Mouse (Mus musculus) erythroblast, embryonic 14.5 days (primary cell): ENCODE data around the gene Elmod3. TPM values are rescaled to one million over a fixed set of nuclear protein-coding genes. Genes with fewer than 3 reads are reported as not detected.

Experiments used
- H3K27me3 ChIP-seq: 2 replicates; pipeline ENCODE4 v1.6.1; 2012; ENCODE audit warnings: inconsistent platforms; ENCODE audit not compliant: control insufficient read depth
- H3K36me3 ChIP-seq: 2 replicates; pipeline ENCODE4 v1.6.1; 2012; ENCODE audit warnings: mild to moderate bottlenecking, inconsistent platforms; ENCODE audit not compliant: control insufficient read depth
- H3K4me1 ChIP-seq: 2 replicates; pipeline ENCODE4 v1.6.1; 2012; ENCODE audit warnings: inconsistent platforms; ENCODE audit not compliant: control insufficient read depth
- H3K4me3 ChIP-seq: replicated peaks from 2 replicates; pipeline ENCODE3; 2012; ENCODE audit warnings: moderate library complexity, mild to moderate bottlenecking, inconsistent platforms
- H3K9me3 ChIP-seq: 2 replicates; pipeline ENCODE4 v1.6.1; 2012; ENCODE audit warnings: low read length, inconsistent platforms, mixed read lengths; ENCODE audit not compliant: control insufficient read depth
- GATA1 ChIP-seq: IDR thresholded peaks from 2 replicates; pipeline ENCODE4 v1.6.1; 2012; ENCODE audit warnings: low read length, inconsistent platforms, mixed read lengths
- TAL1 ChIP-seq: IDR thresholded peaks from 3 replicates; pipeline ENCODE4 v1.6.1; 2012; ENCODE audit warnings: low read length, inconsistent platforms, mixed read lengths
- polyA plus RNA-seq: library from polyadenylated mRNA; stranded (reverse); fragments of >175 nt; gene quantifications from 2 replicates; pipeline ENCODE4 v1.2.3, GENCODE M21; 2012

Gene Elmod3
- polyA plus RNA-seq, 1 experiment = 0.15 TPM

- TF ChIP-seq TAL1 = no peak
- TF ChIP-seq GATA1 = no peak
- H3K27me3 ChIP-seq = no peaks in the 10 kb centered on the region
- H3K9me3 ChIP-seq = no peaks in the 10 kb centered on the region
- H3K36me3 ChIP-seq = peaks cover 1% of the 10 kb centered on the region; the same call in 1 of the 2 replicates
- H3K4me3 ChIP-seq = no peak overlapping the region
- peaks cover 5% of the 10 kb centered on the region; the same call in 1 of the 2 replicates for H3K4me1 ChIP-seq
Measured at GRCm38 (mm10) chr6:72631700-72632099, 33.5 kb upstream of the Elmod3 start.

- Histone ChIP-seq H3K4me3 (no peak overlapping the region), H3K9me3 (no peaks in the 10 kb centered on the region), H3K27me3 (no peaks in the 10 kb centered on the region), H3K4me1 (peaks cover 4% of the 10 kb centered on the region; the same call in 1 of the 2 replicates), H3K36me3 (peaks cover 4% of the 10 kb centered on the region; the same call in 1 of the 2 replicates)
- TF ChIP-seq GATA1 (no peak), TAL1 (no peak)
Measured at GRCm38 (mm10) chr6:72630961-72631360, 32.7 kb upstream of the Elmod3 start.

- Histone ChIP-seq H3K9me3 (no peaks in the 10 kb centered on the region), H3K27me3 (no peaks in the 10 kb centered on the region), H3K4me3 (no peak overlapping the region), H3K4me1 (peaks cover 4% of the 10 kb centered on the region; the same call in 1 of the 2 replicates), H3K36me3 (peaks cover 4% of the 10 kb centered on the region; the same call in 1 of the 2 replicates)
- TF ChIP-seq GATA1 = no peak
- no peak for TF ChIP-seq TAL1
Measured at GRCm38 (mm10) chr6:72630370-72630769, 32.2 kb upstream of the Elmod3 start.

- H3K36me3 ChIP-seq = peaks cover 4% of the 10 kb centered on the region; the same call in 1 of the 2 replicates
- no peaks in the 10 kb centered on the region for H3K27me3 ChIP-seq
- no peak overlapping the region for H3K4me3 ChIP-seq
- TF ChIP-seq TAL1 = no peak
- no peak for TF ChIP-seq GATA1
- H3K9me3 ChIP-seq = no peaks in the 10 kb centered on the region
- H3K4me1 ChIP-seq = peaks cover 2% of the 10 kb centered on the region
Measured at GRCm38 (mm10) chr6:72627276-72627675, 29.1 kb upstream of the Elmod3 start.

DNA sequence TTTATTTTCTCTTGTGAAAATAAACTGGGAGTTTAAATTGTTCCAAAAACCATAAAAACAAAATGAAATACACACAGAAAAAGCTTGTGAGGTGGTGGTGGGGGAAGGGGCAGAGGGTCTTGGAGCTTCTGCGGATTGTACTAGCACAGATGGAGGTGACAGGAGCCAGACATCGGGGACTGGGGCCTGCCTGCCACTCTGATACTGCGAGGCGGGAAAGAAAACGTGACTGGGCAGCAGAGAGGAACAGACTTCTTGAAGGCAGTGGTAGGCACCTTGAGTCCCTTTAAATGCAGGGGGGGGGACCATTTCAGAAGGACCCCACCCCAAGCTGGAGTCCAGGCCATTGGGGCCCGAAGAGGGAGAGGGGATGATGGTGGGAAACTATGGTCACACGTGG is 28.2 kb upstream of the Elmod3 start:
- Histone ChIP-seq H3K4me3 (no peak overlapping the region), H3K36me3 (peaks cover 4% of the 10 kb centered on the region; the same call in 1 of the 2 replicates), H3K27me3 (no peaks in the 10 kb centered on the region), H3K9me3 (no peaks in the 10 kb centered on the region), H3K4me1 (peaks cover 2% of the 10 kb centered on the region)
- no peak for TF ChIP-seq GATA1
- TF ChIP-seq TAL1 = no peak

GRCm38 (mm10) chr6:72623661-72624402 is 25.6 kb upstream of the Elmod3 start:
- H3K9me3 ChIP-seq = no peaks in the 10 kb centered on the region
- H3K4me1 ChIP-seq = peaks cover 6% of the 10 kb centered on the region
- TF ChIP-seq GATA1 = no peak
- TF ChIP-seq TAL1 = no peak
- H3K27me3 ChIP-seq = 0 out of 2 replicates have a peak, but pooled peaks cover 2% of the 10 kb centered on the region
- peaks cover 4% of the 10 kb centered on the region; the same call in 1 of the 2 replicates for H3K36me3 ChIP-seq
- H3K4me3 ChIP-seq = no peak overlapping the region

DNA sequence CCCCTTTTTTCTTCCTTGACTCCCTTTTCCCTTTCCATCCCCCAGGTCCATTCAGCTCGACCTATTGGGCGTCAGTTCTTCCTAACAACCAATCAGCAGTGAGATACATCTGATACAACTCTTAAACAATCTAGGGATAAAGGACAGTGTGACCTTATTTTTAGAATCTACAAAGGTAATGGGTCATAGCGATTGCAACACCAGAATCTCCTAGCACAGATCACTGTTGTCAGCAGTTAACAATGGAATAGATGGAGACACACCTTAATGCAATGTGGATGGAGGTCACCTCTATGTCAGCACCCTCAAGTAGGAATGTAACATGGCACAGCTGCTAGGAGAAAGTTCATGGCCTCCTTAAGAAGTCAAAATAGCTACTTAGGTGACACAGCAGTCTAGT is 24.7 kb upstream of the Elmod3 start:
- H3K4me3 ChIP-seq = no peak overlapping the region
- TF ChIP-seq GATA1 = no peak
- TF ChIP-seq TAL1 = no peak
- 0 out of 2 replicates have a peak, but pooled peaks cover 2% of the 10 kb centered on the region for H3K27me3 ChIP-seq
- H3K36me3 ChIP-seq = peaks cover 4% of the 10 kb centered on the region; the same call in 1 of the 2 replicates
- no peaks in the 10 kb centered on the region for H3K9me3 ChIP-seq
- peaks cover 4% of the 10 kb centered on the region for H3K4me1 ChIP-seq

DNA sequence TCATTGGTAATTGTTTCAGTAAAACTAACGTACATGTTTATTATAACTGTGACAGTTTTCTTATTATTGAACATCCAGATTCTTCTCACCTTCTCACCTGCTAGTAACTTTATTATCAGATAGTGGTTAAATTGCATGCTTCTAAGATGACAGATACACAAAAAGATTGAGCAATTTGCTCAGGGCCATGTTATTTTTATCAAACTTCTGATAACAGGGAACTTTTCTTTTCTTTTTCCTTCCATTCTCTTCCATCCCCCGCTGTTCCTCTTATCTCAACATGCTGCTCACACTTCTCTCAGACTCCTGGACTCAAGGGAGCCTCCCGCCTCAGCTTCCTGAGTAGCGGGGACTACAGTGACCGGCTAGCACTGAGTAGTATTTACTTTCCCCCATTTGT is 22.7 kb upstream of the Elmod3 start:
- H3K4me1 ChIP-seq = peaks cover 12% of the 10 kb centered on the region
- H3K36me3 ChIP-seq = no peaks in the 10 kb centered on the region
- no peaks in the 10 kb centered on the region for H3K9me3 ChIP-seq
- TF ChIP-seq GATA1 (no peak), TAL1 (no peak)
- H3K27me3 ChIP-seq = 0 out of 2 replicates have a peak, but pooled peaks cover 2% of the 10 kb centered on the region
- H3K4me3 ChIP-seq = no peak overlapping the region

DNA sequence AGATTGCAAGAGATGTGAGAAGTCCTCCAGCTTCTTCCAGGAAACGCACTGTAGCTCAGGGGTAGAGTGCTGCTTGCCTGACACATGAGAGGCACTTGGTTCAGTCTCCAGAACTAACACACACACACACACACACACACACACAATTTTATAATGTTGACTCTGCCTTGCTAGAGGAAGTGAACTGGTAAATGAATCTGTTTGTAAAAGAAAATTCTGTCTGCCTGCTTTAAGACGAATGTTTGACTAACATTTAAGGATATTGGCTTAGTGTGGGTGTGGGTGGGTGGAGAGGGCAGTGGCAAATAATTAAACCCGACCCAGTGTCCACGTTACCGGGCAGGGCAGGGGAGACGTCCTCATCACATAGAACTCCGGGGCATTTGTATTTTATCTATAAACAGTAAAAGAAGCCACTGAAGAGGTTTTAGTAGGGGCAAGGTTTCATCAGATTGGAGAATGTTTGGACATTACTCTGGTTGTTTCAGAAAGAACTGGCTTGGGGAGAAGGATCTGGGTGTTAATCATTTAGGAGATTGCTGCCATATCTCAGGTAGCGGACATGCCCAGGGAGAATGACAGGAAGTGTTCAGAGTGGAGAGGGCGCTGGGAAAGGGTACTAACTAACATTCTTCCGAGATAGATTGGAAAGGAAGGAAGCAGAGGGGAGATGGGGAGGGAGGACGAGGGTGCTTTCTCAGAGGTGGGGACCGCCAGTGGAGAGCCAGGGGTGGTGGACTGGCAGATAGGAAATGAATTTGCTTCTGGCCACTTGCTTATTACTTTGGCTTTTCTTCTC is 21.7 kb upstream of the Elmod3 start:
- Histone ChIP-seq H3K4me1 (peaks cover 22% of the 10 kb centered on the region), H3K4me3 (no peak overlapping the region)
- TF ChIP-seq TAL1 = no peak
- no peak for TF ChIP-seq GATA1

More for the DNA sequence above, 21.7 kb upstream of the Elmod3 start:
- H3K27me3 ChIP-seq = 0 out of 2 replicates have a peak, but pooled peaks cover 2% of the 10 kb centered on the region
- peaks cover 2% of the 10 kb centered on the region for H3K36me3 ChIP-seq
- no peaks in the 10 kb centered on the region for H3K9me3 ChIP-seq
